Mouse (Mus musculus) cerebellum, postnatal 14 days (tissue): ENCODE measurements around the gene Ralgapa2.

Experiments used
- DNase-seq, 2 experiments: peaks; one replicate each; pipeline ENCODE4 v3.0.0; 2021; ENCODE audit warnings: mixed read lengths in 2 of 2

Ralgapa2 gene

GRCm38 (mm10) chr2:146356524-146356923 lies 155.6 kb downstream of the Ralgapa2 start:
- DNase-seq, result no peak

- no peak for DNase-seq
These were observed 161.9 kb downstream of the Ralgapa2 start for GRCm38 (mm10) chr2:146350230-146350629.

GRCm38 (mm10) chr2:146347942-146348341 lies 164.2 kb downstream of the Ralgapa2 start:
- DNase-seq, result no peak

GRCm38 (mm10) chr2:146340090-146340489 lies 172.1 kb downstream of the Ralgapa2 start:
- no peak for DNase-seq

GRCm38 (mm10) chr2:146337540-146337939 lies 174.6 kb downstream of the Ralgapa2 start:
- DNase-seq, result no peak

- DNase-seq, result no peak
These were observed 180.2 kb downstream of the Ralgapa2 start for GRCm38 (mm10) chr2:146331894-146332476.

GRCm38 (mm10) chr2:146330772-146331281 lies 181.3 kb downstream of the Ralgapa2 start:
- peak; percentile 74 to 84 for DNase-seq

GRCm38 (mm10) chr2:146330101-146330500 lies 182.0 kb downstream of the Ralgapa2 start:
- DNase-seq, result no peak

GRCm38 (mm10) chr2:146326654-146327053 lies 185.5 kb downstream of the Ralgapa2 start:
- no peak for DNase-seq

- no peak for DNase-seq
These were observed 187.0 kb downstream of the Ralgapa2 start for GRCm38 (mm10) chr2:146324907-146325715.

- DNase-seq, result no peak
These were observed 187.8 kb downstream of the Ralgapa2 start for GRCm38 (mm10) chr2:146324140-146324906.

GRCm38 (mm10) chr2:146323528-146323927 lies 188.6 kb downstream of the Ralgapa2 start:
- DNase-seq, result no peak

- no peak for DNase-seq
These were observed 189.4 kb downstream of the Ralgapa2 start for GRCm38 (mm10) chr2:146322770-146323169.

- DNase-seq, result no peak
These were observed 190.1 kb downstream of the Ralgapa2 start for GRCm38 (mm10) chr2:146322019-146322418.

- DNase-seq, result no peak
These were observed 191.5 kb downstream of the Ralgapa2 start for GRCm38 (mm10) chr2:146320666-146321065.

- DNase-seq, result peak; percentile 49 to 54
These were observed 197.4 kb downstream of the Ralgapa2 start for GRCm38 (mm10) chr2:146314751-146315150.

- DNase-seq, result no peak
These were observed 198.3 kb downstream of the Ralgapa2 start for GRCm38 (mm10) chr2:146313811-146314210.

GRCm38 (mm10) chr2:146310760-146311159 lies 201.4 kb downstream of the Ralgapa2 start:
- DNase-seq, result no peak

- DNase-seq, result peak; percentile 80 to 83
These were observed 201.9 kb downstream of the Ralgapa2 start for GRCm38 (mm10) chr2:146310291-146310690.

GRCm38 (mm10) chr2:146309413-146309812 lies 202.7 kb downstream of the Ralgapa2 start:
- no peak for DNase-seq

- DNase-seq, result no peak
These were observed 205.1 kb downstream of the Ralgapa2 start for GRCm38 (mm10) chr2:146307060-146307459.

GRCm38 (mm10) chr2:146302094-146302699 lies 209.9 kb downstream of the Ralgapa2 start:
- DNase-seq, result no peak

GRCm38 (mm10) chr2:146300500-146301020 lies 211.6 kb downstream of the Ralgapa2 start:
- no peak for DNase-seq
